35 mouse cellular contexts compared by ENCODE assay signal in genomic region chr17:26098461-26098860, GRCm38 (mm10).
"Had no signal": no experiment of that assay in that cellular context is flagged by ENCODE, and none has a peak within 500 bp of the region (broad histone marks: within the 10 kb centered on the region; RNA-seq: fewer than 3 reads in every experiment).

No protein-coding gene starts in this region.

- H3K4me3 ChIP-seq: heart, embryonic 12.5 days; heart, embryonic 13.5 days; heart, embryonic 15.5 days; hindbrain, embryonic 10.5 days; hindbrain, embryonic 12.5 days; hindbrain, embryonic 13.5 days; hindbrain, embryonic 15.5 days; intestine, embryonic 15.5 days; kidney, embryonic 15.5 days; layer of hippocampus, adult 2 months; left cerebral cortex, adult 2 months had no signal

- H3K27me3 ChIP-seq: heart, embryonic 12.5 days; heart, embryonic 13.5 days; heart, embryonic 15.5 days; hindbrain, embryonic 12.5 days; hindbrain, embryonic 13.5 days; hindbrain, embryonic 15.5 days; intestine, embryonic 15.5 days; kidney, embryonic 15.5 days had no signal

- H3K36me3 ChIP-seq: heart, embryonic 15.5 days; hindbrain, embryonic 12.5 days; hindbrain, embryonic 13.5 days; hindbrain, embryonic 15.5 days; intestine, embryonic 15.5 days had no signal

- H3K4me2 ChIP-seq: heart, embryonic 11.5 days; heart, embryonic 12.5 days; heart, embryonic 13.5 days; heart, embryonic 15.5 days; hindbrain, embryonic 12.5 days; hindbrain, embryonic 13.5 days; hindbrain, embryonic 14.5 days; hindbrain, embryonic 15.5 days; intestine, embryonic 15.5 days; kidney, embryonic 15.5 days had no signal

- H3K27ac ChIP-seq: heart, embryonic 13.5 days; heart, embryonic 15.5 days; hindbrain, embryonic 10.5 days; hindbrain, embryonic 12.5 days; hindbrain, embryonic 13.5 days; hindbrain, embryonic 14.5 days; hindbrain, embryonic 15.5 days; hindbrain, postnatal 0 days; intestine, embryonic 15.5 days; kidney, embryonic 15.5 days; kidney, postnatal 0 days; layer of hippocampus, adult 2 months; left cerebral cortex, adult 2 months had no signal

- H3K9ac ChIP-seq: heart, embryonic 12.5 days; heart, embryonic 13.5 days; heart, embryonic 15.5 days; hindbrain, embryonic 12.5 days; hindbrain, embryonic 13.5 days; hindbrain, embryonic 14.5 days; hindbrain, embryonic 15.5 days; intestine, embryonic 15.5 days; kidney, embryonic 15.5 days had no signal

- DNase-seq: heart, postnatal 10 days; heart, postnatal 14 days; heart, postnatal 36 days; heart, postnatal 4 days; kidney, adult 11 months; kidney, adult 18-20 months; kidney, adult 2 months; kidney, adult 8-10 months; kidney, adult 9 months; kidney, postnatal 10 days; kidney, postnatal 14 days; kidney, postnatal 25 days; kidney, postnatal 36 days; kidney, postnatal 4 days; layer of hippocampus, adult 9-11 months; layer of hippocampus, postnatal 36 days had no signal

- ATAC-seq: hindbrain, embryonic 16.5 days; hindbrain, postnatal 0 days; inflammation-experienced regulatory T-cells, adult 6 months; intestine, embryonic 15.5 days; intestine, embryonic 16.5 days; intestine, postnatal 0 days had no signal

- H3K9me3 ChIP-seq: heart, embryonic 12.5 days; heart, embryonic 13.5 days; heart, embryonic 15.5 days; hindbrain, embryonic 10.5 days; hindbrain, embryonic 12.5 days; hindbrain, embryonic 13.5 days; hindbrain, embryonic 15.5 days; intestine, embryonic 15.5 days; kidney, embryonic 15.5 days had no signal
